8 mouse cellular contexts compared by ENCODE assay signal in the genomic region with DNA sequence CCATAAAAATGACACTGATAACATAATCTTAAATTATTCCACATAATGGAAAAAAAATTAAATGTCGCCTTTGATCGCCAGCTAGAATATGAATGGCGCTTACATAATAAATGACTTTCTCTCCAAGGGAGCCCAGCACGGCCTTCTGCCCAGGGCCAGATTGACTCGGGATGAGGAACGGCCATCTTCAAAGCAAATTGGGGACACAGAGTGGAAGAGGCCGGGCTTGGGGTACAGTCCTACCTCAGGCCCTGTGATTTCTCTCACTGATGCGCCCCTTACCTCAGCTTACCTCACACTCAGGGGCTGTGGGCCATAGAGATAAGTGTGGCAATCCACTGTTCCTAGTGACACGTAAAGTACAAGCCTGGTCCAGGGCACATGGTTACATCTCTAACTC.
"Had no signal": no experiment of that assay in that cellular context is flagged by ENCODE, and none has a peak within 500 bp of the region (broad histone marks: within the 10 kb centered on the region; RNA-seq: fewer than 3 reads in every experiment).

No protein-coding gene starts in this region.

- DNase-seq: liver, postnatal 0 days; lung, adult 2 months; lung, postnatal 14 days; lung, postnatal 36 days; right cerebral cortex, postnatal 14 days; thymus, adult 18-20 months; thymus, postnatal 14 days; thymus, postnatal 36 days had no signal
